Mouse (Mus musculus): ENCODE measurements around the gene Gcsh.

DNA sequence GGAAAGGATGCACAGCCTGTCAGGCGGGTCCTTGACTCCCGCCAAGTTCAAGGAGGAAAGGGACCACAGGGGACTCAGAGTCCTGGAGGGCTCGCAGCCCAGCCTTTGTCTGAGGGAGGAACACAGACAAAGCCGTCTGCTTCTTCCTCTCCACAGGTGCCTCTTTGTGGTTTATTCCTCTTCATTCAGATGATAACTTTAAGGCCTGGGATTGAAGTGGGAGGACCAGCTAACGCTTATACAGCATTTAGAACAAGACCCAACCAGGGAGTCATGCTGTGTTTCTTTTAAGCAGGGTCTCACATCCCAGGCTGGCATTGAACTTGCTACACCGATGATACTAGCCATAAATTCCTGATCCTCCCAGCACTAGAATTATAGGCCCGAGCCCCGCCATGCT is 23.7 kb upstream of the Gcsh start:
- TF ChIP-seq POLR2A (IDR thresholded peaks at IDR 0.05; ENCODE audit: borderline replicate concordance, extremely low read depth, insufficient read depth, insufficient read length, poor library complexity, severe bottlenecking) (no peak), CTCF (IDR thresholded peaks at IDR 0.05; ENCODE audit: borderline replicate concordance, extremely low read depth, insufficient read depth, insufficient read length) (no peak)
